Mouse (Mus musculus) forebrain, postnatal 0 days (tissue): Measurements from ENCODE around the gene Mpp4. TPM values are rescaled to one million over a fixed set of nuclear protein-coding genes. Genes with fewer than 3 reads are reported as not detected.

Experiments
- ATAC-seq: fragments of 200-750 bp; cut with Nextera tagmentation; 2 replicates; pipeline ENCODE4 v1.8.0; 2017; ENCODE audit warnings: mild to moderate bottlenecking, moderate library complexity
- DNase-seq: peaks from one replicate; pipeline ENCODE4 v3.0.0-alpha.2; 2015
- H3K27ac ChIP-seq: fragments of 300-500 bp; sonication (generic); 2 replicates; pipeline ENCODE4 v1.5.1; 2014; ENCODE audit warnings: low read depth, mild to moderate bottlenecking, antibody characterized with exemption, low read length, moderate library complexity, mixed read lengths
- H3K27me3 ChIP-seq: fragments of 300-500 bp; sonication (generic); 2 replicates; pipeline ENCODE4 v1.6.1; 2014; ENCODE audit warnings: mild to moderate bottlenecking, low read length, mixed read lengths; ENCODE audit not compliant: insufficient read depth
- H3K36me3 ChIP-seq: fragments of 300-500 bp; sonication (generic); 2 replicates; pipeline ENCODE4 v1.6.1; 2014; ENCODE audit warnings: mild to moderate bottlenecking, moderate library complexity; ENCODE audit not compliant: insufficient read depth
- H3K4me1 ChIP-seq: fragments of 300-500 bp; sonication (generic); 2 replicates; pipeline ENCODE4 v1.6.1; 2014; ENCODE audit warnings: antibody characterized with exemption; ENCODE audit not compliant: insufficient read depth
- H3K4me2 ChIP-seq: fragments of 300-500 bp; sonication (generic); 2 replicates; pipeline ENCODE4 v1.6.1; 2014; ENCODE audit warnings: low read depth, mild to moderate bottlenecking, moderate library complexity
- H3K4me3 ChIP-seq: fragments of 300-500 bp; sonication (generic); 2 replicates; pipeline ENCODE4 v1.5.1; 2014; ENCODE audit warnings: low read depth, low read length, mixed read lengths
- H3K9ac ChIP-seq: fragments of 300-500 bp; sonication (generic); 2 replicates; pipeline ENCODE4 v1.6.1; 2014; ENCODE audit warnings: mild to moderate bottlenecking
- H3K9me3 ChIP-seq: fragments of 300-500 bp; sonication (generic); 2 replicates; pipeline ENCODE4 v1.6.1; 2016; ENCODE audit warnings: low read length
- CTCF ChIP-seq: sonication (generic); IDR thresholded peaks from 2 replicates; pipeline ENCODE4 v1.5.1; 2016; ENCODE audit warnings: antibody characterized with exemption, control low read depth, low read depth
- WGBS: fragments of 180-500 bp; shearing (Covaris S2); extraction: QIAGEN DNeasy Blood & Tissue Kit; methylation state at CpG from one replicate; pipeline ENCODE4 v1.1.7; 2014; 5-methylcytosine and 5-hydroxymethylcytosine counted together
- polyA plus RNA-seq: library from polyadenylated mRNA; unstranded; fragments of >200 nt; fragmentation: Nextera tagmentation; extraction: Ambion mirVana; gene quantifications from 2 replicates; pipeline ENCODE4 v1.2.1, GENCODE M21; 2015
- total RNA-seq: library from RNA; depleted of rRNA; stranded (reverse); fragments of >200 nt; gene quantifications from 2 replicates; pipeline ENCODE4 v1.2.3, GENCODE M21; 2014

The Mpp4 gene
- total and polyA plus RNA-seq, 2 experiments from 2014 or later, result 0.47 to 1.9 TPM

DNA sequence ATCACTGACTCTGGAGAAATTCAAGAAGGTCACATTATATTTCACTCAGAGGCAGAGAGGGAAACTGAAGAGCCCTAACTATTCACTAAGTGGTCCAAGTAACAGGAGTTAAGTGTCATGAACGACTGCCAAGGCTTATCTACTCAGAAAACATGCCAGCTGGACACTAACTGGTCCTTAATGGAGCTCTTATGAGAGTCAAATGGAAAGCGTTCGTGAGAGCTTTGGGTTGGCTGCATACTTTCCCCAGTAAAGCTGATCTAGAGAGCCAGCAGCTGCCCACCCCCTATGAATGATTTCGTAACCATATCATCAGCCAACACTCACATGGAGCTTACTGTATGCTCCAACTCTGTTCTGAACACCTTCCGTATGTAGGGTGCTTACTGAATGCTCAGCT, 28.8 kb downstream of the Mpp4 start:
- Histone ChIP-seq H3K27me3 (no peaks in the 10 kb centered on the region), H3K9me3 (no peaks in the 10 kb centered on the region), H3K4me3 (no peak overlapping the region), H3K27ac (no peak overlapping the region), H3K9ac (no peak overlapping the region), H3K4me2 (no peak overlapping the region), H3K36me3 (no peaks in the 10 kb centered on the region), H3K4me1 (no peaks in the 10 kb centered on the region)
- no peak for TF ChIP-seq CTCF
- ATAC-seq (no peak), DNase-seq (no peak)
- 74% methylated on average over 5 of the region's 5 CpGs for WGBS

DNA sequence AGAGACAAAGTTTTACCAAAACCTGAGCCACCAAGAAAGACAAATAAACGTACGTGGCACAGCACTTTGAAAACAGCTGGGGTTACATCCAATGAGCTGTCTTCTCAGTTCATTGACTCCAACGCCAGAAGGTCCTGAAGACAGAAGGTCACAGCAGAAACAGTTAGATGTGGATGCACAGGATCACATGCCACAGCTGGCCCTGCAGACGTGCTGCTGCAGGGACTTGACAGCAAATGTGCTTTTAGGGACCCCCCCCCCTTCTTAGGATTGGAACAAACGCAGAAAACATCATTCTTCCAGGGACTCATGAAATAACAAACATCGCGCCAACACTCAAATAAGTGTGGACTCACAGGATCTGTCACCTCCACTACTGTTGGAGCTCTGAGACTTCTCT, 34.3 kb downstream of the Mpp4 start:
- H3K27ac ChIP-seq, result no peak overlapping the region
- H3K9ac ChIP-seq, result no peak overlapping the region
- ATAC-seq (no peak), DNase-seq (no peak)
- no peak for TF ChIP-seq CTCF
- no peaks in the 10 kb centered on the region for H3K36me3 ChIP-seq
- no peak overlapping the region for H3K4me2 ChIP-seq
- no peaks in the 10 kb centered on the region for H3K27me3 ChIP-seq
- no peak overlapping the region for H3K4me3 ChIP-seq
- no peaks in the 10 kb centered on the region for H3K9me3 ChIP-seq
- 79% methylated on average over 7 of the region's 7 CpGs for WGBS
- no peaks in the 10 kb centered on the region for H3K4me1 ChIP-seq

GRCm38 (mm10) chr1:59125558-59125957, 37.6 kb downstream of the Mpp4 start:
- Histone ChIP-seq H3K27ac (no peak overlapping the region), H3K4me1 (no peaks in the 10 kb centered on the region), H3K9me3 (no peaks in the 10 kb centered on the region), H3K9ac (no peak overlapping the region), H3K4me2 (no peak overlapping the region), H3K36me3 (no peaks in the 10 kb centered on the region), H3K27me3 (no peaks in the 10 kb centered on the region), H3K4me3 (no peak overlapping the region)
- WGBS, result 81% methylated on average over 5 of the region's 5 CpGs
- ATAC-seq (no peak), DNase-seq (no peak)
- no peak for TF ChIP-seq CTCF

- no peak for TF ChIP-seq CTCF
- Histone ChIP-seq H3K9me3 (no peaks in the 10 kb centered on the region), H3K4me2 (peak within 1 kb of the TSS; percentile 91), H3K36me3 (peaks cover 12% of the 10 kb centered on the region; the same call in 1 of the 2 replicates), H3K27me3 (no peaks in the 10 kb centered on the region), H3K4me3 (peak within 1 kb of the TSS; percentile 69), H3K4me1 (no peaks in the 10 kb centered on the region), H3K9ac (peak within 1 kb of the TSS; percentile 97), H3K27ac (peak within 1 kb of the TSS; percentile 95)
- peak; percentile 97 for ATAC-seq
- peak; percentile 96 for DNase-seq
- WGBS, result 3% methylated on average over 74 of the region's 74 CpGs
Measured at GRCm38 (mm10) chr1:59119720-59120457, 43.3 kb downstream of the Mpp4 start, which contains the start of gene Tmem237. TSS of gene Tmem237 (minus strand) at chr1:59120408.

- TF ChIP-seq CTCF, result no peak
- no peak overlapping the region for H3K27ac ChIP-seq
- no peaks in the 10 kb centered on the region for H3K4me1 ChIP-seq
- H3K9ac ChIP-seq, result no peak overlapping the region
- 78% methylated on average over 8 of the region's 8 CpGs for WGBS
- DNase-seq (no peak), ATAC-seq (no peak)
- H3K4me3 ChIP-seq, result no peak overlapping the region
- H3K27me3 ChIP-seq, result no peaks in the 10 kb centered on the region
- H3K9me3 ChIP-seq, result no peaks in the 10 kb centered on the region
- peaks cover 62% of the 10 kb centered on the region for H3K36me3 ChIP-seq
- no peak overlapping the region for H3K4me2 ChIP-seq
Measured at GRCm38 (mm10) chr1:59110524-59110923, 52.7 kb downstream of the Mpp4 start.

- 93% methylated on average over 6 of the region's 6 CpGs for WGBS
- no peak overlapping the region for H3K9ac ChIP-seq
- H3K4me2 ChIP-seq, result no peak overlapping the region
- ATAC-seq (no peak), DNase-seq (no peak)
- H3K4me1 ChIP-seq, result no peaks in the 10 kb centered on the region
- no peak overlapping the region for H3K27ac ChIP-seq
- no peak for TF ChIP-seq CTCF
- no peaks in the 10 kb centered on the region for H3K9me3 ChIP-seq
- no peaks in the 10 kb centered on the region for H3K27me3 ChIP-seq
- H3K4me3 ChIP-seq, result no peak overlapping the region
- H3K36me3 ChIP-seq, result peaks cover 46% of the 10 kb centered on the region
Measured at GRCm38 (mm10) chr1:59102071-59102470, 61.1 kb downstream of the Mpp4 start.

GRCm38 (mm10) chr1:59101020-59101419, 62.2 kb downstream of the Mpp4 start:
- no peak for TF ChIP-seq CTCF
- H3K36me3 ChIP-seq, result peaks cover 39% of the 10 kb centered on the region
- H3K9ac ChIP-seq, result no peak overlapping the region
- H3K4me3 ChIP-seq, result no peak overlapping the region
- H3K9me3 ChIP-seq, result no peaks in the 10 kb centered on the region
- H3K4me1 ChIP-seq, result no peaks in the 10 kb centered on the region
- DNase-seq, result no peak
- no peaks in the 10 kb centered on the region for H3K27me3 ChIP-seq
- no peak overlapping the region for H3K4me2 ChIP-seq
- ATAC-seq, result no peak
- WGBS, result 92% methylated on average over 5 of the region's 5 CpGs
- H3K27ac ChIP-seq, result no peak overlapping the region
